Mouse (Mus musculus): ENCODE measurements around the gene Ccdc33.
A peak's percentile ranks its signal among the peaks of the same experiment; 100 is the strongest.

Ccdc33 gene

GRCm38 (mm10) chr9:58118671-58119070, at the start of gene Ccdc33:
TSS of gene Ccdc33 (minus strand) at chr9:58118823.
- DNase-seq (ENCODE audit: low read depth), result no peak

- DNase-seq (ENCODE audit: low read depth), result no peak
Measured at GRCm38 (mm10) chr9:58165779-58166178, 47.2 kb upstream of the Ccdc33 start.

GRCm38 (mm10) chr9:58163146-58163545, 44.5 kb upstream of the Ccdc33 start:
- DNase-seq (ENCODE audit: low read depth), result no peak

- no peak for DNase-seq (ENCODE audit: low read depth)
Measured at GRCm38 (mm10) chr9:58162173-58162572, 43.5 kb upstream of the Ccdc33 start.

GRCm38 (mm10) chr9:58160315-58160714, 41.7 kb upstream of the Ccdc33 start:
- DNase-seq (ENCODE audit: low read depth), result no peak

- DNase-seq (ENCODE audit: low read depth), result no peak
Measured at GRCm38 (mm10) chr9:58159855-58160254, 41.2 kb upstream of the Ccdc33 start.

- no peak for DNase-seq (ENCODE audit: low read depth)
Measured at GRCm38 (mm10) chr9:58158541-58159311, 40.1 kb upstream of the Ccdc33 start.

- DNase-seq (ENCODE audit: low read depth), result no peak
Measured at GRCm38 (mm10) chr9:58157838-58158237, 39.2 kb upstream of the Ccdc33 start.

GRCm38 (mm10) chr9:58156819-58157560, 38.4 kb upstream of the Ccdc33 start:
- no peak for DNase-seq (ENCODE audit: low read depth)

- DNase-seq (ENCODE audit: low read depth), result no peak
Measured at GRCm38 (mm10) chr9:58155366-58155765, 36.7 kb upstream of the Ccdc33 start.

GRCm38 (mm10) chr9:58153095-58153494, 34.5 kb upstream of the Ccdc33 start:
- DNase-seq (ENCODE audit: low read depth), result no peak

- DNase-seq (ENCODE audit: low read depth), result peak; percentile 67
Measured at GRCm38 (mm10) chr9:58150733-58151361, 32.2 kb upstream of the Ccdc33 start.

- DNase-seq (ENCODE audit: low read depth), result no peak
Measured at GRCm38 (mm10) chr9:58148806-58149205, 30.2 kb upstream of the Ccdc33 start.

- DNase-seq (ENCODE audit: low read depth), result no peak
Measured at GRCm38 (mm10) chr9:58145417-58145816, 26.8 kb upstream of the Ccdc33 start.

GRCm38 (mm10) chr9:58144664-58145063, 26.0 kb upstream of the Ccdc33 start:
- DNase-seq (ENCODE audit: low read depth), result no peak

GRCm38 (mm10) chr9:58143419-58143818, 24.8 kb upstream of the Ccdc33 start:
- DNase-seq (ENCODE audit: low read depth), result no peak

- DNase-seq (ENCODE audit: low read depth), result peak; percentile 88
Measured at GRCm38 (mm10) chr9:58139947-58140346, 21.3 kb upstream of the Ccdc33 start.

GRCm38 (mm10) chr9:58135921-58136321, 17.3 kb upstream of the Ccdc33 start:
- no peak for DNase-seq (ENCODE audit: low read depth)

GRCm38 (mm10) chr9:58134906-58135305, 16.3 kb upstream of the Ccdc33 start:
- DNase-seq (ENCODE audit: low read depth), result no peak

- DNase-seq (ENCODE audit: low read depth), result peak; percentile 67
Measured at GRCm38 (mm10) chr9:58133893-58134884, 15.6 kb upstream of the Ccdc33 start.

- peak; percentile 58 for DNase-seq (ENCODE audit: low read depth)
Measured at GRCm38 (mm10) chr9:58131735-58132134, 13.1 kb upstream of the Ccdc33 start.

GRCm38 (mm10) chr9:58130909-58131308, 12.3 kb upstream of the Ccdc33 start:
- no peak for DNase-seq (ENCODE audit: low read depth)
